Mouse (Mus musculus): ENCODE results near the gene Gm45521. TPM values are rescaled to one million over a fixed set of nuclear protein-coding genes. Genes with fewer than 3 reads are reported as not detected.

Gm45521 gene
- total RNA-seq, 2 experiments from 2014 or later: not detected

DNA sequence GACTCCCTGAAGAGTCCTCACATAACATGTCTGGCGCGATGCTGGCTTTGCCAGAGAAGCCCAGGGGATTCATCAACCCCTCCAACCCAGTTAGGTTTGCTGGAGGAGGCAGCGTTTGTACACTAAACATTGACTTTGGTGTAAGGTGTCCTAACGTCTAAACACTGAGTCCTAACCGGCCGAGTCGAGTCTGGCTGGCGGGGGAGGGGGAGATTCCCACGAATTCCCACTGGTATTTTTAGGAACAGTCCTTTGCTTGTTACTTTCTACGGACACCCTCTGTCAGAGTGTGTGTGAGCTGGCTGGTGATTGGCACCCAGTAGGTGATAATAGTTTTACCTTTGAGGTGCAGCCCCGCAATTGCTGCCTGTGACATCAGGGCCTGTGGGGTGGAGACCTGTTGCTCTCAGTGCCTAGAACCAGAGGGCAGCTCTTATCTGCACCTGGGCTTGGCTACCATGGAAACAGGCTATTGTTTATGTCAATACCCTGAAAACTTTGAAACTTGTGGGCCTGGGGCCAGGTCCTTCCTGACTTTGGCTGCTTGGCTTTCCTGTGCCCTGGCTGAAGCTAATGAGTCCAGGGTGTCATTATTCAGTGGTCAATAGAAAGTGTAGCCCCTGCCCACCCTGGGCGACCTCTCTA is 4.4 kb upstream of the Gm45521 start:
- DNase-seq: no peak

DNA sequence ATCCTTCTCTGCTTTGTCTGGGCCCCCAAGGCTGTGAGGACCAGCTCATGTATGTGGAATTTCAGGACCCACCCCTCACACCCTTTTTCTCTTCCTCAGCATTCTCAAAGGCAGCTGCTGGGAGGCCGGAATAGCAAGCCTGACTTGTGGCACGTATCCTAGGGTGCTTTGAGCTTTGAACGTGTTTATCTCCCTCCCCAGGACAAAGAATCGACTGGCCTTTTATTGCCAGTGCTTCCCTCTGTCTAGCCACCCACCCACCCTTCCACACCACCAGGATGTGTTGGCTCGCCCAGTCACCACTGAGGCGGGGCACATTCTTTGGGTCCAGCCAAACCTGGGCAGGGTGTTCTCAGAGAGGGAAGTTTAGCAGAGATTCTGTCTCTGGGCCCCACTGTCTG is 3.0 kb upstream of the Gm45521 start:
- no peak for DNase-seq

DNA sequence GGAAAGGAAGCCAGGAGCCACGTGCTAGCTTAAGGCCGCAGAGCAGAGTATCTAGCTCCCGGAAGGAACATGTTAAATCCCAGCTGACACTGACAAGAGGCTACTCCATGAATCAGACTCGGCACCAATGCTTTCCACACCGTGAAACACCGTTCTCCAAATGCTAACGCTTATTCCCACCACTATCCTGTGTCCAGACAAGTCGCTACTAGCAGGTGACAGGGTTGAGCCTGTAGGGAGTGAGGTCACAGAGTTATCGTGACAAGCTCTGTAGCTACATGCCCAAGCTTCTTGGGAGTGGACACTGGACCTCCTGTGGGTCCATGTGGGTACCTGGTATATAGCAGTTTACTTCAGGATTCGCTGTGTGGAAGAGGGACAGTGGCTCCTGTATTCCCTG is 661 bp upstream of the Gm45521 start:
- no peak for DNase-seq

GRCm38 (mm10) chr14:7960616-7961015 is 3.5 kb downstream of the Gm45521 start:
- no peak for DNase-seq

DNA sequence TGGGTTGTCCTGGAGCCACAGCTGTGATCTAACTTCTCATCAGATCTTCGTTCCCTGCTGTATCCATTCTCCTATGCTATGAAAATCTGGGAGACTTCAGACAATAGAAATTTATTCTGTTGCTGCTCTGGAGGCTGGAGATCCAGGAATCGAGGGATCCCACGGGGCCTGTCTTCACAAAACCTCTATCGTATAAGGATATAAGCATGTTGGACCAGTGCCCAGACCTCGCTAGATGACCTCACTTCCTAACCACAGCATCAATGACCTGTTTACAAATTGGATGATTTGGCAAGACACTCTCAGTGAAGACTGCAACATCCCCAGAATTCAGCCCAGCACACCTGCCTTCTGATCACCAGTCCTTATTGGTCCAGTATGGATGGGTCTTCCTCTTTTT is 4.6 kb downstream of the Gm45521 start:
- no peak for DNase-seq

- no peak for DNase-seq
Measured at GRCm38 (mm10) chr14:7962626-7963025, 5.5 kb downstream of the Gm45521 start.

DNA sequence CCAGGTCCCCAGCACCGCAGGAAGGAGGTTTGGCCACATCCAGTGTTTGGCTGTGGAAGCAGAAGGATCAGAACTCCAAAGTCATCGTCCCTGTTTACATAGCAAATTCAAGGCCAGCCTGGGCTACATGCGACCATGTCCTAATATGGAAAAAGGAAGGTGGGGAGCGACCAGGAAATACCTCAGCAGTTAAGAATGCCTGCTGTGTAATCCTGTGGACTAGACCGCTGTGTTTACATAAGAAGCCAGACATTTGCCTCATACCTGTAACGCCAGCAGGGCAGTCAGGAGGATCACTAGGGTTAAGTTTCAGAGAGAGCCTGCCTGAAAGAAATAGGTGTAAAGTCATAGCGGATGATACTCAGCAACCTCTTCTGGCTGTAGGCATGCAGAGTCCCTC is 6.1 kb downstream of the Gm45521 start:
- no peak for DNase-seq

- peak; percentile 20 for DNase-seq
Measured at GRCm38 (mm10) chr14:7964219-7964889, 7.3 kb downstream of the Gm45521 start.

DNA sequence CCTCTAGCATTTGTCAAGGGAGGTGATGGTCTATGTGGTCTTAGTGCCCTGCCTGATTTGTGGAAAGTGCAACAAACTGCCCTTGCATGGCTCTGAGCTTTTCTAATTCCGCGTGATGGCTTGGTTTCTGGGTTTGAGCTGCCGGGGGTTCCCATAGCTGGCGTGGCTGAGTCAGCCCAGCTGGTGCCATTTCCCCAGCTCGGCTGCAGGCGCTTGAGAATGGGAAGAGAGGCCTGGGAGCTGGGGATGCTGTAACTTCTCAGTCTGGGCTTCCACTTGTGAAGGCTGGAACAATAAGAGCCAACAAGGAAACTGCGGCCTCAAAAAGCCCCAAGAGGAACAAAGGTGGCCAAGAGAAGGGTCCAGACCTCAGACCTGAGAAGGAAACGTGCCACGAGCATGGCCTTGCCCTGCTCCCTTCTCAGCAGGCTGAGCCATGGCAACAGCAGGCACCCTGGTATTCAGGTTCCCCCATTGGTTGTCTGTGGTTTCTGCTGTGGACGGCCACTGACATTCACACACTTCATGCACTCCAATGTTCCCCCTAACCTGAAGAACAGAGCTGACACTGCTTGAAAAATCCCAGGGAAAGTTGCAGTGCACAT is 14.9 kb downstream of the Gm45521 start:
- DNase-seq: no peak

- no peak for DNase-seq
Measured at GRCm38 (mm10) chr14:7974643-7975042, 17.6 kb downstream of the Gm45521 start.

- no peak for DNase-seq
Measured at GRCm38 (mm10) chr14:7975177-7975576, 18.1 kb downstream of the Gm45521 start.

DNA sequence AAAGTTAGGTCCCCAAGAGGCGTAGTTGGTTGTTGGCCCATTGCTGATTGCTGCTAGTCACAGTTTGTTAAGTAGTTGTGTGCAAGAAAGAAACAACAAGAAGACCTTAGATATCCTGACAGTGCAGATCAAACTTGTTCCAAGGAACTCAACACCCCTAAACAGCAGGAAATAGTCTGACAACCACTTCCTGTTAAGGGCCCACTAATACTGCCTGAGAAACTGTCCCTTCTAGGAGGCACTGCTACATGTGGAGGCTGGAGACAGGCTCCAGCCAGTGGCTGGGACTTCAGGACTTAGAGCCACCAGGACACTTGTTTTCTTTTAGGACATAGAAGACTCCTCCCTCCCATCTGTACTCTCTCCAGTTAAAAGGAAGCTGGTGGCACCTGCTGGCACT is 20.4 kb downstream of the Gm45521 start:
- no peak for DNase-seq

GRCm38 (mm10) chr14:7978183-7978582 is 21.1 kb downstream of the Gm45521 start:
- DNase-seq: no peak

DNA sequence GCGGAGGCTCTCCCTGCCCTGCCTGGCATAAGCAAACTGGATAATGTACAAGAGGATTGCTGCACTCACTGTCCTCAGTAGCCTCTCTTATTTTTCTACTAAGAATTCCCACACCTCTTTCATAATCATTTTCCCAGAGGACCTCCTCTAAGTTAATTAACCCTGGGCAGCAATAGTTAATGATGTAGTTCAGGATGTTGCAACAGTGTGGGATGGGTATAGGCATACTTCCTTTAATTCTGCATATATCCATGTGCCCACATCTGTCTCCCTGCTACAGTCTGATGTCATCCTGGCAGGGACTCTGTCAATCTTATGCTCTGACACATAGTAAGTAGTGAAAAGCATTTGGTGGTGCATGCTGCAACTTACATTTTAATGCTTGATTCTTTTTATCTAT is 24.1 kb downstream of the Gm45521 start:
- DNase-seq: no peak

- no peak for DNase-seq
Measured at GRCm38 (mm10) chr14:7986913-7987312, 29.8 kb downstream of the Gm45521 start.

GRCm38 (mm10) chr14:7989371-7989770 is 32.3 kb downstream of the Gm45521 start:
- DNase-seq: no peak

- no peak for DNase-seq
Measured at GRCm38 (mm10) chr14:7989961-7990360, 32.9 kb downstream of the Gm45521 start.

DNA sequence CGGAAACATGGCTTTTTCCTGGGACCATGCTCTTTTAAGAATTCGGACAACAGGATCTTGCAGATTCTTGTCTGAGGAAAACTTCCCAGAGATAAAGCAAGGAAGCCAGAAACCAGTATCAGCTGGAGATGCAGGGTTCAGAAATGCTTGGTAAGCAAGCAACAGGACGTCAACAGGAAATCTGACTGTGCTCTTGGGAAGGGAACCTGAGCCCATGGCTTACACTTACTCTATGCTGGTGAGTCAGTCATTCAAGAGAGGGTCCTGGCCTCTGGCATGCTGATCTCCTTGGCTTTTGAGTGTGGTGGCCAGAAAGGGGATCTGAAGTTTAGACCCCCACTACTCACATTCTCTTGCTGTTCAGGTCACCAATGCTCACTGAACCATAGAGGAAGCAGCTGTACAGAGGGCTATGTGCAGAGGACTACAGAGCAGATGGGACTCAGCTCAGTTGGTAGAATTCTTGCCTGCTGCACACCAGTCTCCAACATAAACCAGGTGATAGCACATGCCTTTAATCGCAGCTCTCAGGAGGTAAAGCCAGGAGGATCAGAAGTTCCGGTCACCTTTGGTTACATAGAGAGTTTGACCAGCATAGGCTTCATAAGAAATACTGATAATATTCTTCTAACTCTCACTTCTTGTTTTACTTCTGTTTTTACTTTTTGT is 34.2 kb downstream of the Gm45521 start:
- DNase-seq: no peak

DNA sequence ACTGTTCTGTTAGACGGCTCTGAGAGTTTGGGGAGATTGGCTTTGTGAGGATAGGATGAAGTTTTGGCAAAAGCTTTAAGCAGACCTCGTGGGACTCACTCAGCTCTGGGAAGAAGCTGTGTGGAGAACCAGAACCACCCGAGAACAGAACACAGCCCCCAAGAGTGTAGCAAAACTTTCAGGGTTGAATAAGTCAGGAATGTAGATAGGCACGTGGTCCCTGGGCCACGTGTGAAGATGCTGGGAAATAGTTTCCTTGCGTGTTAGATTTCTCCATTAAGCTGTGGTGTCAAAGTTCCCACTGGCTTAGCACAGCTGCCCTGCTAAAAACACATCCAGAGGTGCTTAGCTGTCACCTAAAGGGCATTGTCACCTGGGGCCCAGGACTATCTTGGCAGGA is 35.1 kb downstream of the Gm45521 start:
- no peak for DNase-seq

GRCm38 (mm10) chr14:7994271-7994767 is 37.2 kb downstream of the Gm45521 start, which contains the start of gene Dnase1l3:
Gene Dnase1l3, minus strand, starts transcription at chr14:7994573.
- no peak for DNase-seq

DNA sequence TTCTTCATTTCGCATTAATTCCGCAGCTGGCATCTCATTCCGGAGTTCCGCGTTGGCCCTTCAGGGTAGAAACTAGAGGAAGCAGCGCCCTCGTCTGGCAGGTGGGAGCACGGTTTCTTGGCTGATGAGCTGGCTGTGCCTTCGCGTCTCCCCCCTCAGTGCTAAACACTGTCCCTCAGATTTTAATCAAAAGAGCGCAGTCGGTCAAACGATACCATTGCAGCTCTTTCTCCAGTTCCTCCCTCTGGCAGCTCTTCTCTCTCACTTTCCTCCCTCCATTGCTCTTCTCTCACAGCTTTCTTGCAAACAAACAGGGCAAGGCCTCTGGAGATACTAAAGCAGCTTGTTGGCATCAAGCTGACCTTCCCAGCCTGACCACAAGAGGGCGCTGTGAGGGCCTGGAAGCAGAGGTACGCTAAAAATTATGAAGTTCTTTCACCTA is 40.2 kb downstream of the Gm45521 start:
- peak; percentile 78 for DNase-seq

- no peak for DNase-seq
Measured at GRCm38 (mm10) chr14:7999030-7999429, 41.9 kb downstream of the Gm45521 start.

- DNase-seq: no peak
Measured at GRCm38 (mm10) chr14:7999435-7999834, 42.3 kb downstream of the Gm45521 start.
